Mouse (Mus musculus) lung, postnatal 25 days (tissue): ENCODE measurements around the gene Pde5a.

Source experiments
- DNase-seq: peaks from one replicate; pipeline ENCODE4 v3.0.0; 2022; ENCODE audit warnings: low spot score

Gene Pde5a

GRCm38 (mm10) chr3:122763768-122764167 lies 35.0 kb downstream of the Pde5a start:
- no peak for DNase-seq

DNA sequence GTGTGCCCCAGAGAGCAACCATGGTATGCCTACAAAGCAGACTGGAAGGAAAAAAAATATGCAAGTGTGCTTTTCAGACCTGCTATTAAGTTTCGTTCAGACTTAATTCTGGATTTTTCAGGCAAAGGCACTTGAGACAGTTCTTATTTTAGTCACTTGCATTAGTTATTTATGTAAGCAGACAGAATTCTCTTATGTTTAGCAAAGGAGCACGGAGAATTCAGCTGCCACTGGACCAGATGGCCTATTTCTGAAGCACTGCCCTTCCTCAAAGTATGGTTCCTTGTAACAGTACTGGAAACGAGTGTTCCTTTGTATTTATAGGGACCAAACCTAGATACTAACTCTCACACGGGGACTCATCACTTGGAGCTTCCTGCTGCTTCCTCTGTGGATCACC lies 38.2 kb downstream of the Pde5a start:
- no peak for DNase-seq

DNA sequence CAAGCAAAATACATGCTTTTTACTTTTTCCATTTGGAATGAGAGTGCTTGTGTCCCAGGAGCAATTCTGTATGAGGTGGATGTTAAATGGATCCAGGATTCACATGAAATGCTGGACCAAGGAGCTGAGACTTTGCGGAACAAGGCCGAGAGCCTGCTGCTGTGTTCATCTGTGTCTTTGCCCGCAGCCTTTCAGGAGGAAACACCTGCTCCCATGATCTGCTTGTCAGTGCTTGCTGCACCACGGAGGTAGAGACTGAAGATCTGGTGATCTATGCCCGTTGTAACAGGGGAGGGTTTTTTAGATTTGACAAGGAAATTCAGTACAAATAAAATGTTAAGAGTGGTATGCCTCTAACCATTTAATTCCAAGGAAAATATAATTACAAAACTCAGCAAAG lies 39.1 kb downstream of the Pde5a start:
- DNase-seq, result no peak

DNA sequence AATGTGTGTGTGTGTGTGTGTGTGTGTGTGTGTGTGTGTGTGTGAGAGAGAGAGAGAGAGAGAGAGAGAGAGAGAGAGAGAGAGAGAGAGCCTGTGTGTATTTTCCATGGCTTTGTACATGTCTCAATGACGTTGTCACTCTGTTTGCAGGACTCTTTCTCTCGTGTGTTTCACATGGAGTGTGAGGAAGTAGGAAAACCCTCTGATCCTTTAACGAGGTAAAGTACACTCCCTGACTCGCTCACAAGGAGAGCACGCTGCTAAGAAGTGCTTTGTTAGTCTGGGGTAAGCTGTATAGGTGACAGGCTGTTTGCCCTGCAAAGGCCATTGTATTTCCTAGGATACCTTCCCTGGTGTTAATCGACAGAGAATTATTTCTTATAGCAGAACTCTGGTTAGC lies 52.7 kb downstream of the Pde5a start:
- no peak for DNase-seq

GRCm38 (mm10) chr3:122784245-122784644 lies 55.5 kb downstream of the Pde5a start:
- DNase-seq, result no peak

GRCm38 (mm10) chr3:122788314-122788713 lies 59.6 kb downstream of the Pde5a start:
- no peak for DNase-seq

DNA sequence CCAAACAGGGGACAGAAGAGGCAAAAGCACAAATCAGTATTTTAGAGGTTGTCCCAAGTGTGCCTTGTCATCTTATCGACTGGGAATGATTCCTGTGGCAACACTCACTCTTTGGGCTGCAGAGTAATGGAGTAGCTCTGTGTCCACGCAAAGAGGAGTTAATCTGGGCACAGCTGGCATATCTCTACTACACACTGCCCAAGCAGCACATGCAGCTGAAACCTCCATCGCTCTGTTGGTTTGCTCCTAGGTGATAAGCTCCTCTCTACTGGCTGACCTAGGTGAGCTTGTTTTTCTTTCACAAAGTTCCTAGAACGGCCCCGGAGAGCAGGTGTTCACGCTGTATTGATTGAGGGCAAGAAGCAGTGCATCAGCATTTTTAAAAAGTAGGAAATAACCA lies 60.8 kb downstream of the Pde5a start:
- no peak for DNase-seq

GRCm38 (mm10) chr3:122800050-122800449 lies 71.3 kb downstream of the Pde5a start:
- no peak for DNase-seq

- no peak for DNase-seq
Measured at GRCm38 (mm10) chr3:122800553-122801435, 72.0 kb downstream of the Pde5a start.

GRCm38 (mm10) chr3:122801436-122802221 lies 72.9 kb downstream of the Pde5a start:
- no peak for DNase-seq

DNA sequence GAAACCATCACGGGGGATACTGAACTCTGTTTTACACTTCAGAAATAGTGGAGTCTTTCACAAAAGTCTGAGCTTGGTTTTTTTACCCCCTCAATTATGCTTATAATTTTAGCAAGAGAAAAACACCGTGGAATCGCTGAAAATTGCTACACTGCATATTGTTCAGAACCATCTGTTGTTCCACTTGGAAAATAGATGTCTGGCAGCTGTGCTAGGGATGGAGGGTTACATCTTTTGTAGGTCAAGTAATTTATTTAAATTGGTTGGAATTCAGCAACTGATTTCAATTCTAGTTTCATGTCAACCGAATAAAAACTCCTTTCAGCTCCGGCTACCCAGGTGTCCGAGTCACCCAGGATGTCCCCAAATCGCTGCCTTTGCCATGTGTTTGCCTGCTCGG lies 78.6 kb downstream of the Pde5a start:
- DNase-seq, result no peak

DNA sequence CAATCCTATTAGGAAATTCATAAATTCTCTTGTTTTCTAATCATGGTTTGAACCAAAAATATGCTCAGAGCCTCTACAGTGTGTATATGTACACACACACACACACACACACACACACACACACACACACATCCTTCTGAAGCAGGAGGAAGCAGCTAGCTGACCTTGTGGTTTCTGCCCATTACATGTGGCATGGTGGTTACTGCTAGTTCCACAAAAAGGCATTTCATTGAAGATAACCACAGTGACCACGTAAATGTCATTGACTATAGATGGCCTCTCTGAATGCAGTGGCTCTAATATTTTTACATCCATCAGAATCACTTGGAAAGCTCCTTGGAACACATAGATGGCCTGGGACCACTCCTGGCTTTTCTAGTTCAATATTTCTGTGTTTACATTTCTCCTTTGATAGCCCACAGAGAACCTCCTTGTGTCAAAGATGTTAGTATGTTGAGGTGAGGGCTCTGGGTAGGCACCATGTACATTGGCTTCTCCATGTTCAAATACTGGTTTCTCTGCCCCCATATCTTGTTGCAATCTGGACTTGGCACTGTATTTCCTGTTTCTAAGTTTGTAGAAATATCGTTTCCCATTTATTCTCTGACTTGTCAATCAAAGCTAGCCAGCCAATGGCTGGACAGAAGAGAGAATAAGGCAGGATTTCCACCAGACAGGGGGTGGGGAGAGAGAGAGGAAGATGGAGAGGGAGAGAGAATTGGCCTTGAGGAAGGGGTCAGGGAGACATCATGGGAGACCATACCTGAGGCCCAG lies 81.5 kb downstream of the Pde5a start:
- DNase-seq, result no peak

GRCm38 (mm10) chr3:122810986-122811385 lies 82.2 kb downstream of the Pde5a start:
- no peak for DNase-seq

GRCm38 (mm10) chr3:122814531-122814930 lies 85.8 kb downstream of the Pde5a start:
- peak; percentile 39 for DNase-seq

DNA sequence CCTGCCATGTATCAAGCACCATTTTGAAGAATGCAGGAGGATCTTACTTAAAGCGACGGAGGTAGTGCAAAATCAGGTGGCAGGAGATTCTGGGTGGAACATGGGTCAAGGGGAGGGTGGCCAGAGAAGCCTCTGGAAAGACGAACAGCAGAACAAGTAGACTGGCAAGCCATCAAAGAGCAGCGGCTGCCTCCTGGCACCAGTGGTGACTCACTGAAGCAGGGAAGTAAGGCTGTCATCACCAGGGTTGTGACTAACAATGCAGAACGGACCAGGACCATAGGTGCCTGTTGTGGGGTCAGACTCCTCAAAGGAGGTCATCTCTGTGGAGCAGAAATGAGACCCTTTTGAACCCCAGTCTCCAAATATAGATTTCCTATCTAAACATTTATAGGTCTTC lies 89.5 kb downstream of the Pde5a start:
- DNase-seq, result no peak

GRCm38 (mm10) chr3:122820700-122821099 lies 92.0 kb downstream of the Pde5a start:
- no peak for DNase-seq

DNA sequence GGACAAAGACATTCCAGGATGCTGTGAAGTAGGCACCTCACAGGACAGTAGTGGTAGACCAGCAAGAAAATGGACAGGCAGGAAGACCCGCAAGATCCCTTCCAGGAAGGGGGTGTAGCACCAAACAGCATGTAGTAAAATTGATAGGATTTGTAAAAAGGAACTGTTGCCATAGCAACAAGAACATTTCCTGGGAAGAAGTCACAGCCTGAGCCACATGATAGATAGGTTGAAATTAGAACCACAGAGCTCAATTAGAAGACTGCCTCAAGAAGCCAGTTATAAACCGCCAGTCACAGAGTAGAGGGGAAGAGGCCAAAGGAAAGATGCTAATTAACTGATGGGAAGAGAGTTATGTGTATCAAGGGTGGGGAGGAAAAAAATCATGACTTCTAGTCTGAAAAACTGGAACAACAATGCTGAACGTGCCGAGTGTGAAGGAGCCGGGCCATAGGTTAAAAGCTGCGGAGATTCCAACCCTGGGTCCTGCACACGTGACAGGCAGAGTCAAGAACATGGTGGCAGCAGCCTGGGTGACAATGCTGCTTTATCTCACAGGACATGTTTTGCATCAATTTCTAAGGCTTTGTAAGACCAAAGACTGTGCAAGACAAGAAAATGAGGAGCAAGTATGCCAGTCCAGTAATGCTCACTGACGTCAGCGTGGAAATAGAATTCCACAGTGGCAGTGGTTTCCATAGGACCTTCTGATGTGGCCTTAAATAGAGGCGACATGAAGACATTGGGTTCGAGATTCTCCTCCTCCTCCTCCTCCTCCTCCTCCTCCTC lies 99.7 kb downstream of the Pde5a start:
- no peak for DNase-seq

GRCm38 (mm10) chr3:122834519-122834918 lies 105.8 kb downstream of the Pde5a start:
- no peak for DNase-seq

DNA sequence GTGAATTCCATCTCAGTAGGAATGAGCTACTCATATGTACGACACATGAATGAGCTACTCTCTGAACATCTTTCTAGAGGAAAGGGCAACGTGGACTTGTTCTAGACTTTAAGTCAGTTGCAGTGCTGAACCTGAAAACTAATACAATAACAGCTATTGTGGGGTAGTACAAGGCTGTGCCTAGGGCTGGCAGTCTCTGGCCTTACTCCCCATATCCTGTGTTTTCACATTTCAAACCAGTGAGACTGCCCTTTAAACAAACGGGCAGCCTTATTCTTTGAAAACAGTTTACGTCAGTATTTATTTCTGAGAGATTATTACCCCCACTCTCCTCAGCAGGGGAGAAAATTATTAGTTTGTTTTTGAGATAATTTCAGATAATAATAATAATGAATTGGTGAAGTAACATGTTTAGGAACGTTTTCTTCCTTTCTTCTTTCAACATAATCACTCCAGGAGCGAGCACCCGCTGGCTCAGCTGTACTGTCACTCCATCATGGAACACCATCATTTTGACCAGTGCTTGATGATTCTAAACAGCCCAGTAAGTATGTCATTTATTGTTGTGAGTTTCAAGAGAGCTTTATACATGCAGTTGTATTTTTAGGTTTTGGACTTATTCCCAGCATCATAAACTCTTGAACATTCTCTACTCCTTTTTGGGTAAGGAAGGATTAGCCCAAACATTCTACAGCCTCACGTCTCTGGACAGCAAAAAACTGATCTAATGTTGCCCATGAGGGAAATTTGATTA lies 106.5 kb downstream of the Pde5a start:
- DNase-seq, result no peak

- no peak for DNase-seq
Measured at GRCm38 (mm10) chr3:122837639-122838038, 108.9 kb downstream of the Pde5a start.
